Mouse (Mus musculus) CH12.LX (cell line): ENCODE results near the gene Tmem178. TPM values are rescaled to one million over a fixed set of nuclear protein-coding genes. Genes with fewer than 3 reads are reported as not detected.
"Not testable (repeated sequence)": the region's sequence is repeated elsewhere in the genome, so short reads cannot be mapped to it uniquely, and the experiment has no call there.

ENCODE experiments used
- DNase-seq: peaks from one replicate; pipeline ENCODE4 v3.0.0-alpha.2; 2013; ENCODE audit errors: extremely low read depth
- H3K27ac ChIP-seq: 2 replicates; pipeline ENCODE4 v1.5.1; 2012; ENCODE audit warnings: low read depth, mild to moderate bottlenecking, control low read depth, moderate library complexity; ENCODE audit not compliant: insufficient read depth
- H3K27me3 ChIP-seq: replicated peaks from 2 replicates; pipeline ENCODE3; 2012; ENCODE audit warnings: inconsistent platforms
- H3K36me3 ChIP-seq, 2 experiments: replicated peaks in 1 of 2; 2 replicates each; pipeline versions ENCODE3 to v1.6.1; 2012; ENCODE audit warnings: inconsistent platforms in 1 of 2, low read length in 1 of 2, mild to moderate bottlenecking in 1 of 2, mixed read lengths in 1 of 2, moderate library complexity in 1 of 2; ENCODE audit not compliant: control insufficient read depth in 1 of 2, insufficient read depth in 1 of 2
- H3K4me1 ChIP-seq, 2 experiments: 2 replicates each; pipeline ENCODE4 v1.6.1; 2012; ENCODE audit warnings: inconsistent platforms in 1 of 2, moderate library complexity in 1 of 2; ENCODE audit not compliant: insufficient read depth in 2 of 2, control insufficient read depth in 1 of 2
- H3K4me2 ChIP-seq: 2 replicates; pipeline ENCODE4 v1.6.1; 2012; ENCODE audit warnings: low read depth, mild to moderate bottlenecking, control low read depth; ENCODE audit not compliant: poor library complexity, insufficient read depth, severe bottlenecking
- H3K4me3 ChIP-seq, 3 experiments: fragments of 150-350 bp in 1 of 3; sonication (generic) in 1 of 3; replicated peaks in 1 of 3; 2 replicates each; pipeline versions ENCODE3 to v1.5.1; 2011 to 2012; ENCODE audit warnings: low read depth in 2 of 3, low read length in 2 of 3, mild to moderate bottlenecking in 2 of 3, moderate library complexity in 2 of 3, control low read depth in 1 of 3, improper control_type of control experiment in 1 of 3, inconsistent platforms in 1 of 3, mixed read lengths in 1 of 3; ENCODE audit not compliant: poor library complexity in 1 of 3
- H3K79me2 ChIP-seq: replicated peaks from 2 replicates; pipeline ENCODE4 v1.6.1; 2012; ENCODE audit warnings: mild to moderate bottlenecking, moderate library complexity; ENCODE audit not compliant: control insufficient read depth, poor library complexity, insufficient read depth, severe bottlenecking; ENCODE audit errors: extremely low read depth
- H3K9ac ChIP-seq: 2 replicates; pipeline ENCODE4 v1.6.1; 2012; ENCODE audit warnings: low read depth, mild to moderate bottlenecking, control low read depth, moderate library complexity; ENCODE audit not compliant: insufficient read depth
- H3K9me3 ChIP-seq: replicated peaks from 2 replicates; pipeline ENCODE3; 2012; ENCODE audit warnings: low read length, inconsistent platforms, mixed read lengths
- CHD1 ChIP-seq: IDR thresholded peaks from 2 replicates; pipeline ENCODE4 v1.6.1; 2012; ENCODE audit warnings: low read depth, low read length, improper control_type of control experiment, inconsistent platforms
- CHD2 ChIP-seq: IDR thresholded peaks from 2 replicates; pipeline ENCODE4 v1.6.1; 2011; ENCODE audit warnings: low read length, improper control_type of control experiment
- CTCF ChIP-seq, 2 experiments: IDR thresholded peaks in 1 of 2; conservative IDR thresholded peaks in 1 of 2; 2 replicates each; pipeline ENCODE4 v1.5.1; 2011 to 2012; ENCODE audit warnings: low read depth in 2 of 2, low read length in 2 of 2, improper control_type of control experiment in 1 of 2, inconsistent platforms in 1 of 2, mild to moderate bottlenecking in 1 of 2, moderate library complexity in 1 of 2
- E2F4 ChIP-seq: IDR thresholded peaks from 2 replicates; pipeline ENCODE4 v1.6.1; 2011; ENCODE audit warnings: low read depth, low read length, improper control_type of control experiment; ENCODE audit not compliant: insufficient replicate concordance
- ETS1 ChIP-seq: conservative IDR thresholded peaks from 2 replicates; pipeline ENCODE4 v1.6.1; 2012; ENCODE audit warnings: low read depth, mild to moderate bottlenecking, inconsistent platforms, low read length, improper control_type of control experiment, moderate library complexity
- IRF4 ChIP-seq: IDR thresholded peaks from 2 replicates; pipeline ENCODE4 v1.6.1; 2014; ENCODE audit warnings: low read depth, mild to moderate bottlenecking, inconsistent platforms, low read length, improper control_type of control experiment
- MEF2A ChIP-seq: IDR thresholded peaks from 2 replicates; pipeline ENCODE4 v1.6.1; 2014; ENCODE audit warnings: low read depth, mild to moderate bottlenecking, inconsistent platforms, low read length, improper control_type of control experiment, borderline replicate concordance
- MYC ChIP-seq: IDR thresholded peaks from 2 replicates; pipeline ENCODE4 v1.6.1; 2011; ENCODE audit warnings: low read depth, mild to moderate bottlenecking, improper control_type of control experiment, low read length
- NELFE ChIP-seq: IDR thresholded peaks from 2 replicates; pipeline ENCODE4 v1.6.1; 2011; ENCODE audit warnings: low read depth, low read length, improper control_type of control experiment
- NRF1 ChIP-seq: IDR thresholded peaks from 2 replicates; pipeline ENCODE4 v1.6.1; 2014; ENCODE audit warnings: low read depth, mild to moderate bottlenecking, inconsistent platforms, low read length, improper control_type of control experiment, moderate library complexity
- PAX5 ChIP-seq: IDR thresholded peaks from 2 replicates; pipeline ENCODE4 v1.6.1; 2012; ENCODE audit warnings: low read length, inconsistent platforms, mixed read lengths
- POLR2AphosphoS2 ChIP-seq: IDR thresholded peaks from 2 replicates; pipeline ENCODE4 v1.6.1; 2011; ENCODE audit warnings: low read depth, low read length, improper control_type of control experiment
- USF1 ChIP-seq: IDR thresholded peaks from 2 replicates; pipeline ENCODE4 v1.6.1; 2014; ENCODE audit warnings: low read depth, mild to moderate bottlenecking, inconsistent platforms, low read length, improper control_type of control experiment
- USF2 ChIP-seq: conservative IDR thresholded peaks from 2 replicates; pipeline ENCODE4 v1.6.1; 2011; ENCODE audit warnings: low read depth, low read length, improper control_type of control experiment
- ZKSCAN1 ChIP-seq: IDR thresholded peaks from 2 replicates; pipeline ENCODE4 v1.6.1; 2012; ENCODE audit warnings: low read depth, inconsistent platforms, low read length, improper control_type of control experiment, borderline replicate concordance
- ZNF384 ChIP-seq: IDR thresholded peaks from 2 replicates; pipeline ENCODE4 v1.6.1; 2012; ENCODE audit warnings: low read depth, low read length, improper control_type of control experiment, inconsistent platforms
- dilution Hi-C: fragments of 300-500 bp; cut with MboI; formaldehyde crosslinking; loops from 2 replicates; pipeline ENCODE4 v1.14.3; 2020; ENCODE audit warnings: low sequenced_read_pairs; ENCODE audit not compliant: extremely low pct_unique_long_range_greater_than_20kb, extremely low pct_ligation_motif_present
- in situ Hi-C: fragments of 300-500 bp; cut with MboI; formaldehyde crosslinking; loops from 3 replicates; pipeline ENCODE4 v1.14.3; 2019; ENCODE audit warnings: low sequenced_read_pairs, low pct_ligation_motif_present, low pct_unique_long_range_greater_than_20kb, mixed read lengths
- polyA plus RNA-seq: library from polyadenylated mRNA; unstranded; fragments of >175 nt; gene quantifications from 2 replicates; pipeline ENCODE4 v1.2.1, GENCODE M21; 2012; ENCODE audit warnings: low read depth; ENCODE audit not compliant: insufficient read length
- total RNA-seq, 2 experiments: library from RNA; depleted of rRNA; stranded (reverse); fragments of 300-350 nt in 1 of 2; fragments of >200 nt in 1 of 2; gene quantifications; 2 replicates each; pipeline ENCODE4 v1.2.3; 2012 to 2014

The Tmem178 gene
- total and polyA plus RNA-seq, 3 experiments = not detected

DNA sequence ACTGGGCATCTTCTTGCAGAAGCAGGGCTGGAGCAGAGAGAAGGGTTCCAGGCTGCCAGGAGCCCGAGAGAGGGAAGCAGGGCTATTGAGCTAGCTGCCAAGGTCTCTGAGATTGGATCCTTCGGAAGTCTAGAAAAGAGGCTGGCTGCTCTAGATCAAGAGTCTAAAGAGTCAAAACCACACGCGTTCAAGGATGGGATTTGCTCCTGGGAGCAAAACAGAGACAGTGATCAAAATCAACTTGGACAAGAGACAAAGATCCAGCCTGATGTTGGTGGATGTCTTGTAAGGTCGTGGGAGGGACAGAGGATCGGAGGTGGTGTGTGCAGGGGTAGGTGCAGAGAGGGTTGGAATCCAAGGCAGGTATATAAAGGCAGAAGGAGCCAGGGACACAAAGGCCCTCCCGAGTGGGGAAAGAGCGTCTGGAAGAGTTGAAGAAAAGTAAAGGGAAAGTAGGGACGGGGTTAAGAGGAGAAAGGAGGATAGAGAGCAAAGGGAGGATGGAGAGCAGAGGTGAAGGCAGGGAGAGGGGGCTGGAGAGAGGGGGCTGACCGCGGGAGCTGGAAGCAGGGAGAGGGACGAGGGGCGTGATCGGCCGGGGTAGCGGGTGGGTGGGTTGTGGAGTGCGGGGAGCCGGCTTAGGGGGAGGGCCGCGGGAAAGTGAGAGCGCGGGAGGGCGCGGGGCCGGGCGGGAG is 450 bp upstream of the Tmem178 start:
- Histone ChIP-seq H3K27me3 (no peaks in the 10 kb centered on the region), H3K79me2 (no peaks in the 10 kb centered on the region), H3K9me3 (peaks cover 11% of the 10 kb centered on the region), H3K36me3 (no peaks in the 10 kb centered on the region), H3K27ac (no peak overlapping the region), H3K4me1 (no peaks in the 10 kb centered on the region), H3K9ac (no peak overlapping the region), H3K4me3 (no peak overlapping the region), H3K4me2 (no peak overlapping the region)
- in situ Hi-C loops (no loop called here), dilution Hi-C loops (no loop called here)
- no peak for DNase-seq
- no peak for TF ChIP-seq MYC
- TF ChIP-seq CHD2 = no peak
- no peak for TF ChIP-seq NELFE
- no peak for TF ChIP-seq NRF1
- no peak for TF ChIP-seq PAX5
- TF ChIP-seq USF1 = no peak
- no peak for TF ChIP-seq CHD1
- TF ChIP-seq E2F4 = no peak
- TF ChIP-seq USF2 = no peak
- no peak for TF ChIP-seq ZKSCAN1
- TF ChIP-seq IRF4 = no peak
- no peak for TF ChIP-seq ZNF384
- no peak for TF ChIP-seq POLR2AphosphoS2
- TF ChIP-seq MEF2A = no peak
- TF ChIP-seq CTCF (conservative IDR thresholded peaks at IDR 0.05 in 1 of 2, IDR thresholded peaks at IDR 0.05 in 1 of 2; ENCODE audit: low read depth in 2 of 2, low read length in 2 of 2) = no peak
- no peak for TF ChIP-seq ETS1

DNA sequence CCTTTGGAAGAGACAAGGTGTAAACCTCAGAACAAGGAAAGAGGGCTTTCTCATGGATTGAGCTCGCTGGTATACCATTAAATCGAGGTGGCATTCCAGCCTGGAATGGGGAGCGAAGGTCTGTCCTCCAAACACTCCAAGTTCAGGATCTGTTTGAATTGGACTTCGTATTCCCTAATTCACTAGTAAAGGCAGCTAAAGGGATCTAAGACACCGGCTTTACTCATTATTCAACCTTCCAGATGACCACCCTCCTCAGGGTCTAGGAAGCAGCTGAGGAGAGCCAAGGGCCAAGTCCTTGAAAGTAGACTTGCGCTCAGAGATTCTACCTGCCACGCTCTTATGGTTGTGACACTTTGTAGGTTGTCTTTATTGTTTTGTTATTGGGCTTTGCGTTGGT is 1.1 kb downstream of the Tmem178 start:
- H3K27ac ChIP-seq, H3K27me3 ChIP-seq, H3K4me2 ChIP-seq, H3K4me3 ChIP-seq, DNase-seq, H3K9ac ChIP-seq, dilution Hi-C loops, H3K36me3 ChIP-seq, in situ Hi-C loops, H3K79me2 ChIP-seq, H3K4me1 ChIP-seq: not testable (repeated sequence)
- H3K9me3 ChIP-seq = peaks cover 11% of the 10 kb centered on the region
